Mouse (Mus musculus): ENCODE results near the gene Copz2.

DNA sequence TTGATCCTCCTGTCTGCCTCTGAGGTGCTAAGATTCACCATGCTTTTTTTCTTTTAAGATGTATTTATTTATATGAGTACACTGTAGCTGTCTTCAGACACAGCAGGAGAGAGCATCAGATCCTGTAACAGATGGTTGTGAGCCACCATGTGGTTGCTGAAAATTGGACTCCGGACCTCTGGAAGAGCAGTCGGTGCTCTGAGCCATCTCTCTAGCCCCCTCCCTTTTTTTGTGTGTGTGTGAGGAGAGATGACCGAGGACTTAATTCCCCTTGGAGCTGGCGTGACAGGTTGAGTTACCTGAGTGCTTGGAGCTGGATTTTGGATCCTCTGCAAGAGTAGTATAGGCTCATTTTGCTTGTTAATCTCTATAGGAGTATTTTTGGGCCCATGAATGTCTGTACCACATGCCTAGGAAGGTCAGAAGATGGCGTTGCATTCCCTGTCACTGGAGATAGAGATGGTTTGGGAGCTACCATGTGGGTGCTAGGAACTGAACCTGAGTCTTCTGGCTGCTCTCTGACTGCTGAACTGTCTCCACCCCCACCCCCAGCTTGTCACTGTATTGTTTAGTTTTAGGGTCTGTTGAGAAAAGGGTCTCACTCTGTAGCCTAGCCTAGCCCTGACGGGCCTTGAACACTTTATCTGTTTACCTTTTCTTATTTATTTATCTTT is 40.0 kb upstream of the Copz2 start:
- TF ChIP-seq GATA1 (IDR thresholded peaks at IDR 0.05; ENCODE audit: low read length) (no peak), TAL1 (IDR thresholded peaks at IDR 0.05; ENCODE audit: low read length) (no peak)
